Mouse (Mus musculus) limb, embryonic 12.5 days (tissue): ENCODE data around the gene Snap23. TPM values are rescaled to one million over a fixed set of nuclear protein-coding genes. Genes with fewer than 3 reads are reported as not detected.
"Not testable (repeated sequence)": the region's sequence is repeated elsewhere in the genome, so short reads cannot be mapped to it uniquely, and the experiment has no call there.

Source experiments
- ATAC-seq: fragments of 200-750 bp; cut with Nextera tagmentation; 2 replicates; pipeline ENCODE4 v1.8.0; 2017; ENCODE audit warnings: low read depth, moderate TSS enrichment; ENCODE audit not compliant: insufficient number of reproducible peaks, insufficient read depth, low FRiP score, low TSS enrichment
- H3K27ac ChIP-seq: fragments of 300-500 bp; sonication (generic); 2 replicates; pipeline ENCODE4 v1.5.1; 2016; ENCODE audit warnings: mild to moderate bottlenecking, moderate library complexity
- H3K27me3 ChIP-seq: fragments of 300-500 bp; sonication (generic); 2 replicates; pipeline ENCODE4 v1.6.1; 2016; ENCODE audit warnings: mild to moderate bottlenecking, moderate library complexity
- H3K36me3 ChIP-seq: fragments of 300-500 bp; sonication (generic); 2 replicates; pipeline ENCODE4 v1.6.1; 2016; ENCODE audit warnings: mild to moderate bottlenecking, moderate library complexity
- H3K4me1 ChIP-seq: fragments of 300-500 bp; sonication (generic); replicated peaks from 2 replicates; pipeline ENCODE4 v1.6.1; 2016
- H3K4me2 ChIP-seq: fragments of 300-500 bp; sonication (generic); 2 replicates; pipeline ENCODE4 v1.6.1; 2016; ENCODE audit warnings: mild to moderate bottlenecking, moderate library complexity
- H3K4me3 ChIP-seq: fragments of 300-500 bp; sonication (generic); replicated peaks from 2 replicates; pipeline ENCODE4 v1.5.1; 2016; ENCODE audit warnings: mild to moderate bottlenecking
- H3K9ac ChIP-seq: fragments of 300-500 bp; sonication (generic); replicated peaks from 2 replicates; pipeline ENCODE4 v1.6.1; 2016; ENCODE audit warnings: mild to moderate bottlenecking, moderate library complexity
- H3K9me3 ChIP-seq: fragments of 300-500 bp; sonication (generic); 2 replicates; pipeline ENCODE4 v1.6.1; 2016; ENCODE audit warnings: mild to moderate bottlenecking, moderate library complexity
- WGBS: fragments of 180-500 bp; shearing (Covaris S2); methylation state at CpG from one replicate; pipeline ENCODE4 v1.1.7; 2016; 5-methylcytosine and 5-hydroxymethylcytosine counted together
- polyA plus RNA-seq: library from polyadenylated mRNA; unstranded; fragments of >200 nt; fragmentation: Nextera tagmentation; extraction: Ambion mirVana; gene quantifications from 2 replicates; pipeline ENCODE4 v1.2.1, GENCODE M21; 2016

Gene Snap23
- polyA plus RNA-seq, 1 experiment from 2014 or later, result 57.6 TPM

GRCm38 (mm10) chr2:120562859-120563234, 4.6 kb upstream of the Snap23 start:
- no peak overlapping the region for H3K27ac ChIP-seq
- H3K4me1 ChIP-seq, result peaks cover 6% of the 10 kb centered on the region
- H3K4me3 ChIP-seq, result peak overlapping the region; percentile 90
- H3K4me2 ChIP-seq, result peak overlapping the region; percentile 72
- H3K36me3 ChIP-seq, result peaks cover 9% of the 10 kb centered on the region; the same call in 1 of the 2 replicates
- no peaks in the 10 kb centered on the region for H3K9me3 ChIP-seq
- no peak for ATAC-seq
- WGBS, result 19% methylated on average over 9 of the region's 9 CpGs
- peak overlapping the region; percentile 96 for H3K9ac ChIP-seq
- no peaks in the 10 kb centered on the region for H3K27me3 ChIP-seq

GRCm38 (mm10) chr2:120563235-120563990, 4.1 kb upstream of the Snap23 start, which contains the start of gene Zfp106:
Gene Zfp106 (minus strand): TSS chr2:120563843.
- WGBS, result under 1% methylated on average over 50 of the region's 50 CpGs
- H3K9ac ChIP-seq, result peak within 1 kb of the TSS; percentile 96

GRCm38 (mm10) chr2:120564548-120565188, 2.8 kb upstream of the Snap23 start:
- H3K4me2 ChIP-seq, H3K9me3 ChIP-seq, H3K36me3 ChIP-seq, H3K4me3 ChIP-seq, H3K27ac ChIP-seq, H3K9ac ChIP-seq, ATAC-seq, H3K27me3 ChIP-seq: not testable (repeated sequence)
- peaks cover 15% of the 10 kb centered on the region for H3K4me1 ChIP-seq
- WGBS, result 94% methylated on average over 4 of the region's 4 CpGs

More at GRCm38 (mm10) chr2:120563235-120563990, 4.1 kb upstream of the Snap23 start, which contains the start of gene Zfp106:
- peak; percentile 69 for ATAC-seq
- Histone ChIP-seq H3K4me3 (peak within 1 kb of the TSS; percentile 90), H3K4me2 (peak within 1 kb of the TSS; percentile 72), H3K27me3 (no peaks in the 10 kb centered on the region), H3K27ac (peak within 1 kb of the TSS; percentile 77), H3K36me3 (peaks cover 9% of the 10 kb centered on the region; the same call in 1 of the 2 replicates), H3K4me1 (peaks cover 6% of the 10 kb centered on the region), H3K9me3 (no peaks in the 10 kb centered on the region)

GRCm38 (mm10) chr2:120565363-120565762, 2.1 kb upstream of the Snap23 start:
- no peak overlapping the region for H3K4me2 ChIP-seq
- H3K27ac ChIP-seq, result no peak overlapping the region
- WGBS, result 88% methylated on average over 2 of the region's 2 CpGs
- ATAC-seq, result no peak
- H3K9me3 ChIP-seq, result no peaks in the 10 kb centered on the region
- no peaks in the 10 kb centered on the region for H3K27me3 ChIP-seq
- H3K4me3 ChIP-seq, result no peak overlapping the region
- peaks cover 8% of the 10 kb centered on the region; the same call in 1 of the 2 replicates for H3K36me3 ChIP-seq
- H3K9ac ChIP-seq, result no peak overlapping the region
- H3K4me1 ChIP-seq, result peaks cover 15% of the 10 kb centered on the region

- H3K9ac ChIP-seq, result peak overlapping the region; percentile 77
- H3K9me3 ChIP-seq, result no peaks in the 10 kb centered on the region
- peak; percentile 74 for ATAC-seq
- H3K36me3 ChIP-seq, result peaks cover 13% of the 10 kb centered on the region; the same call in 1 of the 2 replicates
- H3K27ac ChIP-seq, result peak overlapping the region; percentile 89
- H3K27me3 ChIP-seq, result no peaks in the 10 kb centered on the region
- peaks cover 10% of the 10 kb centered on the region for H3K4me1 ChIP-seq
- peak overlapping the region; percentile 66 for H3K4me2 ChIP-seq
- 1% methylated on average over 22 of the region's 22 CpGs for WGBS
- H3K4me3 ChIP-seq, result peak overlapping the region; percentile 81
Observed at GRCm38 (mm10) chr2:120567798-120568320, 388 bp downstream of the Snap23 start.

- Histone ChIP-seq H3K27me3 (no peaks in the 10 kb centered on the region), H3K4me2 (no peak overlapping the region), H3K9me3 (no peaks in the 10 kb centered on the region), H3K9ac (no peak overlapping the region), H3K4me1 (peaks cover 25% of the 10 kb centered on the region), H3K36me3 (peaks cover 16% of the 10 kb centered on the region; the same call in 1 of the 2 replicates), H3K27ac (no peak overlapping the region), H3K4me3 (no peak overlapping the region)
- WGBS, result 95% methylated on average over 3 of the region's 3 CpGs
- no peak for ATAC-seq
Observed at GRCm38 (mm10) chr2:120571081-120571480, 3.6 kb downstream of the Snap23 start.

- Histone ChIP-seq H3K36me3 (peaks cover 16% of the 10 kb centered on the region; the same call in 1 of the 2 replicates), H3K4me1 (peaks cover 33% of the 10 kb centered on the region)
- ATAC-seq, H3K27me3 ChIP-seq, H3K4me3 ChIP-seq, H3K27ac ChIP-seq, H3K9ac ChIP-seq, H3K9me3 ChIP-seq, H3K4me2 ChIP-seq: not testable (repeated sequence)
- 97% methylated on average over 3 of the region's 3 CpGs for WGBS
Observed at GRCm38 (mm10) chr2:120572161-120572560, 4.7 kb downstream of the Snap23 start.

GRCm38 (mm10) chr2:120575121-120575520, 7.7 kb downstream of the Snap23 start:
- H3K9me3 ChIP-seq, result no peaks in the 10 kb centered on the region
- no peak overlapping the region for H3K4me3 ChIP-seq
- 44% methylated on average over 3 of the region's 3 CpGs for WGBS
- no peak for ATAC-seq
- no peak overlapping the region for H3K4me2 ChIP-seq
- H3K36me3 ChIP-seq, result peaks cover 19% of the 10 kb centered on the region; the same call in 1 of the 2 replicates
- H3K9ac ChIP-seq, result no peak overlapping the region
- H3K4me1 ChIP-seq, result peaks cover 29% of the 10 kb centered on the region
- H3K27me3 ChIP-seq, result no peaks in the 10 kb centered on the region
- H3K27ac ChIP-seq, result peak overlapping the region; percentile 36; the same call in 1 of the 2 replicates

GRCm38 (mm10) chr2:120575978-120576377, 8.5 kb downstream of the Snap23 start:
- Histone ChIP-seq H3K4me1 (peaks cover 29% of the 10 kb centered on the region), H3K4me2 (no peak overlapping the region), H3K9ac (no peak overlapping the region), H3K36me3 (peaks cover 18% of the 10 kb centered on the region; the same call in 1 of the 2 replicates), H3K27me3 (no peaks in the 10 kb centered on the region), H3K4me3 (no peak overlapping the region), H3K27ac (no peak overlapping the region), H3K9me3 (no peaks in the 10 kb centered on the region)
- ATAC-seq, result no peak
- WGBS, result 88% methylated on average over 2 of the region's 2 CpGs

- Histone ChIP-seq H3K9ac (no peak overlapping the region), H3K4me2 (no peak overlapping the region), H3K4me1 (peaks cover 29% of the 10 kb centered on the region), H3K4me3 (no peak overlapping the region), H3K36me3 (peaks cover 6% of the 10 kb centered on the region; the same call in 1 of the 2 replicates), H3K27ac (no peak overlapping the region), H3K9me3 (no peaks in the 10 kb centered on the region), H3K27me3 (no peaks in the 10 kb centered on the region)
- 77% methylated on average over 4 of the region's 4 CpGs for whole genome bisulfite sequencing
- no peak for ATAC-seq
Observed at GRCm38 (mm10) chr2:120577799-120578198, 10.3 kb downstream of the Snap23 start.

- no peak overlapping the region for H3K9ac ChIP-seq
- H3K4me3 ChIP-seq, result no peak overlapping the region
- no peaks in the 10 kb centered on the region for H3K27me3 ChIP-seq
- peaks cover 29% of the 10 kb centered on the region for H3K4me1 ChIP-seq
- no peak for ATAC-seq
- WGBS, result 83% methylated on average over 5 of the region's 5 CpGs
- no peak overlapping the region for H3K4me2 ChIP-seq
- no peak overlapping the region for H3K27ac ChIP-seq
- no peaks in the 10 kb centered on the region for H3K9me3 ChIP-seq
- H3K36me3 ChIP-seq, result peaks cover 6% of the 10 kb centered on the region; the same call in 1 of the 2 replicates
Observed at GRCm38 (mm10) chr2:120578286-120578685, 10.8 kb downstream of the Snap23 start.
